Mouse (Mus musculus): ENCODE measurements around the gene Hes1.
A peak's percentile ranks its signal among the peaks of the same experiment; 100 is the strongest.
"Not testable (repeated sequence)": the region's sequence is repeated elsewhere in the genome, so short reads cannot be mapped to it uniquely, and the experiment has no call there.

The Hes1 gene

DNA sequence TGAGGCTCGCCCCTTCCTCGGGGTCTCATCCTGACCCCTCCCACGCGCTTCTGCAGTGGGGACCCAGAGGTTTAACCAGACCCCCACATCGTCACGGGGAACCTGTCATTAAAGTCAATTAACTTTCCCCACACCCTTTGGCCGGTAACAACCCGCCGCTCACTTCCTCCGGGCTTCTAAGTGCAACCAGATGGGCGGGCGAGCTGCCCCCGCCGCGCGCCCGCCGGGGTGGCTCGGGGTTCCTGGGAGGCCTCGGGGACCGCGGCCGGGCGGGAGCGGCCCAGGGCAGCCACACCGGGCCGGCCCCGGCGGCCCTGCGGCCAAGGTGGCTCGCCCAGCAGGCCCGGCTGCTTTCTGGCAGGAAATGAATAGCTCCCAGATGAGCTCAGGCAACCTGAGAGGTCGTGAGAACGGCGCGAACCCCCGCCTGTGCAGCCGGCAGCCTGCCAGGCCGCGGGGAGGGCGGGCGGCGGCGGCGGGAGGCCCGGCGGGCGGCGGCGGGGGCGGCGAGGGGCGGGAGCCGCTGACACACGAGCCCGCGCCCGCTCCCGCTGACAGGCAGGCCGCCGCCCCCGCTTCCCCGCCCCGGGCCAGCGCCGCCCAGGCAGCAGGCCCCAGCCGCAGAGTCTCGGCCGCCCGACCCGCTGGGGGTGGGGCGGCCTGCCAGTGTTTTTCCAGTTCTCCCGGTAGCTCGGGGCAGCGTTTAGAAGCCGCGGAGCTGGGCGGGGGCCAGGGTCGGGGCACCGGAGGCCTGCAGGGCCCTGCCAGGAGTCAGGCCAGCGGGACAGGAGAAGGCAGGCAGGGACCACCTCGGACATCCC is 6.0 kb downstream of the Hes1 start:
- peak; percentile 83 for DNase-seq (ENCODE audit: low read depth)

DNA sequence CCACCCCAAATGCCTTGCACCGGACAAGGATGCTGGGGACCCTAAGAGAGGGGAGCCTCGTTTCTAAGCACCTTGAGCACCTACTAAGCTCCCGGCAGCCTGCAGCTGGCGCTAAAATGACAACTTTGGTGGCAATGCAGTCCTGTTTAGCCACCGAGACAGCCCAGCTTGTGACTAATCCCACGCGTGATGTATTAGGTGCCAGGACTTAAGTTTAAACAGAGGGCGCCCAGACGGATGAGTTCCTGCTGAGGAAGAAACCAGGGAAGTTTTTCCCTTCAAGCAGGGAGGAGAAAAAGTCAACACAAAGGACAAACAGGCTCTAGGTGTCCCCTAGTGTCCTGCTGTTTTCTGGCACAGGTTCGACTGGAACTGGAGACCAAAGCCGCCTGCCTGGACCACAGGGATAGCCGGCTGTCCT is 6.6 kb downstream of the Hes1 start:
- DNase-seq (ENCODE audit: low read depth) = peak; percentile 69

DNA sequence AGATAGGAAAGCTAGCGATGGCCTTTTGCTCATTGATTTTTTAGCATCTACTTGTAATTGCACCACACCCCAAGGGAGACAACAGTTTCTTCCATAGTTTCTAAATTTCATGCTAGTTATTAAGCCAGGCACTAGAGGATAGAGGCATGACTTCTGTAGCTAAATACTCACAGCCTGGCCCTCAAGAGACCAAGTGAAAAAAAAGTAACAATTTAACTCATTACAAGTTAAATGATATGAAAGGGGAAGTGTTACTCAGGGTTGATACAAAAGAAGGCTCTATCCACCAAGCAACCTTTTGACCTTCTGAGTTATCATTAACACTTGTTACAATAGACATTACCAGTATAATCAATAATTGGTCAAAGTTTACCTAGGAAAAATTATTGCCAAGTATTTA is 9.1 kb downstream of the Hes1 start:
- DNase-seq (ENCODE audit: low read depth) = no peak

DNA sequence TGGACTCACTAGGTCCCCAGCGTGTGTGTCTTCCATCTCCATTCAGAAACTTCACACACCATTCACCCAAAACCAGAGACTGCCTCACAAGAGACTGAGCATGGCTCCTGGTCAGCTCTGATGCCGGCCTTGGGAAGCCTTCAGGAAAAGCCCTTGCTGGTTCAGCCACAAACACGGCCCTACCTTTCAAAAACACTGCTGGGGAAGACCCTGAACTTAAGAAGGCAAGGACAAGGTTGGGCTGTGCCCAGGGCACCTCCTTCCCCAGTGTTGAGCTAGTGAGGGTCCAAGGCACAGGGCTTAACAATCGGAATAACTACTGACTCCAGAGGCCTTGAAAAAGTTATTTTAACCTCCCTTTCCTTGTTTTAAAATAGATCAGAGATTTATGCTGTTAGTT is 17.3 kb downstream of the Hes1 start:
- no peak for DNase-seq (ENCODE audit: low read depth)

DNA sequence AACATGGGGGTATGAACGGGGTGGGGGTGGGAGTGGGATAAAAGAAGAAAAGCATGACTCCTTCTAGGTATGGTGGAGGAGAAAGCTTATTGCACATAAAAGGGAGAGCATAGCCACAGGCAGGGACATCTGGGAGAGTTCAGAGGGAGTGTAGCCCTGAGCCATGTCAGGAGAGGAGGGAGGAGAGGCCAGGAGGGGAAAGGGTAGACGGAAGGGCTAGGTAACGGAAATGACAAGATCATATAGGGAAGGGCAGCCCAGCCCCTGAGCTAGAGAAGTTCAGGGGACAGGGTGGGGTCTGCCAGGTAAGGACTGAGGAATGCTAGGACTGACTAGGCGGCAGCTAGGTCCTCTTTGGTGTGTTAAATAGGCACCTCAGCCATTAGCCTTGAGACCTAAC is 17.8 kb downstream of the Hes1 start:
- no peak for DNase-seq (ENCODE audit: low read depth)

GRCm38 (mm10) chr16:30082965-30083364 is 18.8 kb downstream of the Hes1 start:
- no peak for DNase-seq (ENCODE audit: low read depth)

- DNase-seq (ENCODE audit: low read depth) = no peak
Observed at GRCm38 (mm10) chr16:30083536-30083935, 19.4 kb downstream of the Hes1 start.

- no peak for DNase-seq (ENCODE audit: low read depth)
Observed at GRCm38 (mm10) chr16:30088646-30089045, 24.5 kb downstream of the Hes1 start.

- DNase-seq (ENCODE audit: low read depth) = peak; percentile 28
Observed at GRCm38 (mm10) chr16:30090200-30090865, 26.1 kb downstream of the Hes1 start.

GRCm38 (mm10) chr16:30096050-30096449 is 31.9 kb downstream of the Hes1 start:
- DNase-seq (ENCODE audit: low read depth) = no peak

- peak; percentile 28 for DNase-seq (ENCODE audit: low read depth)
Observed at GRCm38 (mm10) chr16:30096475-30096874, 32.3 kb downstream of the Hes1 start.

- DNase-seq (ENCODE audit: low read depth) = no peak
Observed at GRCm38 (mm10) chr16:30099124-30099523, 34.9 kb downstream of the Hes1 start.

- no peak for DNase-seq (ENCODE audit: low read depth)
Observed at GRCm38 (mm10) chr16:30102149-30102915, 38.1 kb downstream of the Hes1 start.

GRCm38 (mm10) chr16:30102982-30103381 is 38.8 kb downstream of the Hes1 start:
- DNase-seq (ENCODE audit: low read depth) = no peak

GRCm38 (mm10) chr16:30103495-30103894 is 39.3 kb downstream of the Hes1 start:
- no peak for DNase-seq (ENCODE audit: low read depth)

GRCm38 (mm10) chr16:30104363-30104762 is 40.2 kb downstream of the Hes1 start:
- DNase-seq (ENCODE audit: low read depth) = no peak

- DNase-seq (ENCODE audit: low read depth) = peak; percentile 61
Observed at GRCm38 (mm10) chr16:30105476-30105875, 41.3 kb downstream of the Hes1 start.

DNA sequence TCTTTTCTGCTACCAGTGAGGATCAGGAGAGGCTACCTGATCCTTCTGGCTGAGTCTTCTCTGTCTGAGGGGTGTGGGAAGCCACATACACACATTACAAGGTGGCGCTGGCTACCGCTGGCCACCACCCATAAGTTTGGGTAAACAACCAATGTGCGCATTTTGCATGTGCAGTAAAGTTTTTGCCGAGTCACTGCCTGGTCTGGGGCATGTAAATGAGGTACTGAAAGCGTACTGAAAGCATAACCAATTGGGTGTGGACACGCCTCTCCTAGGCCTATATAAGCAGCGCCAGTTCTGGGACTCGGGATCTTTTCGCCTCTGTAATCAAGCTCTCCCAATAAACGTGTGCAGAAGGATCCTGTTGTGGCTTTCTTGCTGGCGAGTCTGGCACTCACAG is 44.0 kb downstream of the Hes1 start:
- DNase-seq (ENCODE audit: low read depth) = not testable (repeated sequence)

DNA sequence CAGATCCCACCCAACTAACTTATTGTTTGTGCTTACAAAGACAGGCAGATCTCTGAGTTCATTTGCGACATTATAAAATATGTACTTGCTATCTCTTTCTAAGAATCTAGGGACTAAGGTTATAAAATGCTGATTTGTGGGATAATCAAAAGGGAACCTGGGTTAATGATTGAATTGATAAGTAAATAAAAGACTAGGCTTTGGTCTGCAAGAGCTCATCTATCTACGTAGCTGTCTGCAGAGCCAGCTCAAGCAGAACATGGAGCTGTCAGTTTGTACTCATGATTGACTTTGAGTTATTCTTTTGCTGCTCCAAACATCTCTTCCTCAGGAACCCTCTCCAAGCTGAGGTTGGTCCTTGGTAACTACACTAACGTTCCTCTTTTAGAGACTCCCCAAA is 46.3 kb downstream of the Hes1 start:
- DNase-seq (ENCODE audit: low read depth) = no peak

DNA sequence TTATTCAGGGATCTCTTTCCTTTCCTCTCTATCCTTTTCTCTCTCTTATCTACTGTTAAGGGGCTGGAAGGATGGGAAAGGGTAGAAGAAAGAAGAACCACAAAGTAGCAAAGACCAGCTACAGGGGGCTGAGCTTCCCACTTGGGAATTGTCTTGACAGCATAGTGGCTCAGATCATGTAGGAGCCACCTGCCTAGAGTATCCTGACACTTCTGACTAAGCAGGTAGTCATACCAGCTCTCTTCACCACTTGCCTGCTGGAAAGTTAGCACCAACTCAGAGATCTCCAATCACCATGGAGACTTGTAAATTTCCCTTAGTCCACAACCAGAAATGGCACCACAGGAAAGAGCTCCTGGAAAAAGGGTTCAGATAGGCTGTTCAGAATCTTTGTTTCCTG is 46.9 kb downstream of the Hes1 start:
- no peak for DNase-seq (ENCODE audit: low read depth)

DNA sequence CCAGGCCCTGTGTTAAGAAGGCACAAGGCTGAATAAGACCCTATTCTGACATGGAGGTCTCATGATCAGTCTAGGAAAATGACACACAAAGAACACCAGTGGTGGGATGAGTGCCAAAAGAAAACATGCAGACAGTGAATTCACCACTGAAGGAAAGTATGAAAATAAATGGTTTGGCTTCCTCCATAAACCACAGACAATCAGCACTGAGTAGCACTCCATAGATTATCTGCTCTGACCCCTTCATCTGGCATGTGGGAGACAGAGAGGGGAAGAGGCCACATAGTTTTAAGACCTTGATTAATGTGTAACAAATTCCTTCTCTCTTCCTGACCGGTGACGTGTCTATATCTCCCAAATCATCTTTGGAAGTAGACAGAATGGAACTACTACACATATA is 47.4 kb downstream of the Hes1 start:
- no peak for DNase-seq (ENCODE audit: low read depth)

- DNase-seq (ENCODE audit: low read depth) = no peak
Observed at GRCm38 (mm10) chr16:30113170-30113569, 49.0 kb downstream of the Hes1 start.

- no peak for DNase-seq (ENCODE audit: low read depth)
Observed at GRCm38 (mm10) chr16:30113800-30114199, 49.6 kb downstream of the Hes1 start.

Measured in fibroblast of lung, adult 2 months (primary cell).